22 mouse cellular contexts compared by ENCODE assay signal in genomic region chr9:66332393-66332792, GRCm38 (mm10). TPM values are rescaled to one million over a fixed set of nuclear protein-coding genes. Genes with fewer than 3 reads are reported as not detected.
DNase-seq lines count a peak whose midpoint lies in the region; ATAC-seq and TF ChIP-seq lines count a peak whose summit lies in the region.
"Had no signal": no experiment of that assay in that cellular context is flagged by ENCODE, and none has a peak within 500 bp of the region (broad histone marks: within the 10 kb centered on the region; RNA-seq: fewer than 3 reads in every experiment).

No protein-coding gene starts in this region.

- no peak for TF ChIP-seq EP300 in lung, postnatal 0 days (IDR thresholded peaks at IDR 0.05)

- H3K4me2 ChIP-seq in lung, embryonic 16.5 days (ENCODE audit: low read depth, low read length): no peak overlapping the region
- H3K4me2 ChIP-seq in lung, postnatal 0 days (replicated peaks; ENCODE audit: low read depth, low read length): no peak overlapping the region

- ATAC-seq in lung, embryonic 16.5 days (ENCODE audit: low read depth): peak; percentile 64
- ATAC-seq in lung, postnatal 0 days: peak; percentile 47
- ATAC-seq: activated CD4-positive, CD25-positive, alpha-beta regulatory T cell, adult 4 months; CD4-positive, CD25-positive, alpha-beta regulatory T cell, adult 4 months; Patski had no signal

- no peak for TF ChIP-seq CTCF in lung, postnatal 0 days (IDR thresholded peaks at IDR 0.05)

- DNase-seq in lung, postnatal 4 days: no peak
- peak; percentile 64 for DNase-seq in lung, postnatal 0 days (ENCODE audit: low spot score)
- DNase-seq in lung, postnatal 25 days (ENCODE audit: low spot score): no peak
- DNase-seq in lung, postnatal 36 days: peak; percentile 30
- no peak for DNase-seq in lung, postnatal 14 days
- DNase-seq in testis, postnatal 10 days (ENCODE audit: low spot score): peak; percentile 6
- DNase-seq in testis, postnatal 14 days (ENCODE audit: low spot score): no peak
- DNase-seq: adrenal gland, adult 2 months; adrenal gland, adult 8-10 months; adrenal gland, postnatal 10 days; adrenal gland, postnatal 14 days; adrenal gland, postnatal 25 days; adrenal gland, postnatal 36 days; B cell, adult 2 months; cerebellum, adult 11 months; cerebellum, adult 11-12 months had no signal

- H3K4me1 ChIP-seq in lung, embryonic 16.5 days (replicated peaks; ENCODE audit: control insufficient read depth, insufficient read depth, low read length): no peaks in the 10 kb centered on the region
- no peaks in the 10 kb centered on the region; the same call in 1 of the 2 replicates for H3K4me1 ChIP-seq in lung, postnatal 0 days (ENCODE audit: insufficient read depth, low read depth, low read length)

- no peak overlapping the region for H3K27ac ChIP-seq in lung, embryonic 16.5 days (ENCODE audit: low read length)
- no peak overlapping the region for H3K27ac ChIP-seq in lung, postnatal 0 days (ENCODE audit: low read length)

- H3K27me3 ChIP-seq in lung, embryonic 16.5 days (ENCODE audit: control insufficient read depth, insufficient read depth, low read depth, low read length): no peaks in the 10 kb centered on the region
- no peaks in the 10 kb centered on the region for H3K27me3 ChIP-seq in lung, postnatal 0 days (replicated peaks; ENCODE audit: insufficient read depth, low read length)
- H3K27me3 ChIP-seq: CH12.LX had no signal

- H3K4me3 ChIP-seq in lung, embryonic 16.5 days (ENCODE audit: low read length): no peak overlapping the region
- no peak overlapping the region for H3K4me3 ChIP-seq in lung, postnatal 0 days (ENCODE audit: low read depth, low read length)

- no peaks in the 10 kb centered on the region for H3K36me3 ChIP-seq in lung, embryonic 16.5 days (ENCODE audit: control insufficient read depth, insufficient read depth, low read length)
- no peaks in the 10 kb centered on the region for H3K36me3 ChIP-seq in lung, postnatal 0 days (ENCODE audit: insufficient read depth, low read length)
- H3K36me3 ChIP-seq: G1E had no signal

- H3K9me3 ChIP-seq in lung, embryonic 16.5 days (ENCODE audit: control insufficient read depth, low read length): no peaks in the 10 kb centered on the region
- H3K9me3 ChIP-seq in lung, postnatal 0 days (ENCODE audit: low read length): no peaks in the 10 kb centered on the region
- H3K9me3 ChIP-seq: G1E had no signal

- 55% methylated on average over 2 of the region's 2 CpGs for WGBS in lung, embryonic 16.5 days
- 52% methylated on average over 2 of the region's 2 CpGs for WGBS in lung, postnatal 0 days

- no peak overlapping the region for H3K9ac ChIP-seq in lung, embryonic 16.5 days (ENCODE audit: low read length)
- H3K9ac ChIP-seq in lung, postnatal 0 days (replicated peaks; ENCODE audit: low read depth): no peak overlapping the region

RNA-seq across cellular contexts. Expression of gene Herc1, which starts 17.9 kb away (rescaled TPM):
- 18.7 and 18.8 TPM in 2 replicates for polyA plus RNA-seq in lung, embryonic 16.5 days (2015; fragmentation: Nextera tagmentation; extraction: Ambion mirVana)
- 11.8 and 12.9 TPM in 2 replicates for polyA plus RNA-seq in lung, postnatal 0 days (2015; fragmentation: Nextera tagmentation; extraction: Ambion mirVana)

Comparison
In these comparisons a context has a peak if more than half of its experiments do, and no peak if none do; other contexts are left out.
1. DNase-seq: peak in lung, postnatal 0 days (single experiment), lung, postnatal 36 days (single experiment) and testis, postnatal 10 days (single experiment); none in lung, postnatal 4 days (0 of 2), lung, postnatal 25 days (single experiment), lung, postnatal 14 days (single experiment) and testis, postnatal 14 days (single experiment).